In genomic region chr9:103024116-103024515, GRCm38 (mm10) we compare ENCODE assay signal across 20 mouse cellular contexts. TPM values are rescaled to one million over a fixed set of nuclear protein-coding genes. Genes with fewer than 3 reads are reported as not detected.
DNase-seq lines count a peak whose midpoint lies in the region; TF ChIP-seq lines count a peak whose summit lies in the region.
"Had no signal": no experiment of that assay in that cellular context is flagged by ENCODE, and none has a peak within 500 bp of the region (broad histone marks: within the 10 kb centered on the region; RNA-seq: fewer than 3 reads in every experiment).

No protein-coding gene starts in this region.

- H3K4me2 ChIP-seq in CH12.LX (ENCODE audit: insufficient read depth, low read depth, poor library complexity, severe bottlenecking): peak overlapping the region; percentile 46; the same call in 1 of the 2 replicates
- H3K4me2 ChIP-seq: embryonic facial prominence, embryonic 12.5 days; forebrain, embryonic 13.5 days; forebrain, embryonic 15.5 days had no signal

- DNase-seq in A20 (ENCODE audit: low read depth, low spot score) (peak; percentile 57), CH12.LX (ENCODE audit: extremely low read depth) (peak; percentile 74), R1 (ENCODE audit: low read depth, low spot score) (peak; percentile 16)
- DNase-seq in thymus, postnatal 25 days: no peak
- no peak for DNase-seq in gastrocnemius, postnatal 36 days
- DNase-seq: adrenal gland, adult 8-10 months; adrenal gland, postnatal 14 days; adrenal gland, postnatal 36 days; B cell, adult 2 months; cerebellum, adult 11-12 months; cerebellum, adult 2 months; cerebellum, adult 9-10 months; cerebellum, postnatal 10 days; cerebellum, postnatal 25 days had no signal

- intact Hi-C loops in gastrocnemius, postnatal 36 days (cut with DNase I): no loop called here

- in situ Hi-C loops in CH12.LX (cut with MboI; ENCODE audit: low pct_ligation_motif_present, low pct_unique_long_range_greater_than_20kb, low sequenced_read_pairs): no loop called here

- no peak overlapping the region for H3K27ac ChIP-seq in CH12.LX (ENCODE audit: insufficient read depth, low read depth)
- H3K27ac ChIP-seq: embryonic facial prominence, embryonic 10.5 days; embryonic facial prominence, embryonic 12.5 days; forebrain, embryonic 13.5 days; forebrain, embryonic 15.5 days had no signal

- TF ChIP-seq EP300 in CH12.LX (IDR thresholded peaks at IDR 0.05; ENCODE audit: low read length): no peak

- no peak for TF ChIP-seq CTCF in CH12.LX (conservative IDR thresholded peaks at IDR 0.05 in 1 of 2, IDR thresholded peaks at IDR 0.05 in 1 of 2; ENCODE audit: low read depth in 2 of 2, low read length in 2 of 2)

- H3K27me3 ChIP-seq in CH12.LX (replicated peaks): no peaks in the 10 kb centered on the region
- H3K27me3 ChIP-seq: embryonic facial prominence, embryonic 12.5 days; forebrain, embryonic 13.5 days; forebrain, embryonic 15.5 days; Patski had no signal

- H3K4me3 ChIP-seq in CH12.LX (replicated peaks in 1 of 3; ENCODE audit: low read depth in 2 of 3, low read length in 2 of 3, poor library complexity in 1 of 3): no peak overlapping the region
- H3K4me3 ChIP-seq: embryonic facial prominence, embryonic 10.5 days; embryonic facial prominence, embryonic 12.5 days; forebrain, embryonic 13.5 days; forebrain, embryonic 15.5 days had no signal

- no peak for TF ChIP-seq POLR2A in CH12.LX (IDR thresholded peaks at IDR 0.05; ENCODE audit: low read depth, low read length)

- dilution Hi-C loops in CH12.LX (cut with MboI; ENCODE audit: extremely low pct_ligation_motif_present, extremely low pct_unique_long_range_greater_than_20kb, low sequenced_read_pairs): no loop called here

- H3K79me2 ChIP-seq in CH12.LX (replicated peaks; ENCODE audit: control insufficient read depth, extremely low read depth, insufficient read depth, poor library complexity, severe bottlenecking): no peaks in the 10 kb centered on the region

- no peaks in the 10 kb centered on the region for H3K36me3 ChIP-seq in CH12.LX (replicated peaks in 1 of 2; ENCODE audit: control insufficient read depth in 1 of 2, insufficient read depth in 1 of 2, low read length in 1 of 2)
- H3K36me3 ChIP-seq: embryonic facial prominence, embryonic 10.5 days; embryonic facial prominence, embryonic 12.5 days; forebrain, embryonic 15.5 days had no signal

- H3K4me1 ChIP-seq in CH12.LX (ENCODE audit: control insufficient read depth in 1 of 2, insufficient read depth in 2 of 2): peaks cover 12 to 26% of the 10 kb centered on the region in 2 experiments
- H3K4me1 ChIP-seq: embryonic facial prominence, embryonic 12.5 days; forebrain, embryonic 13.5 days; forebrain, embryonic 15.5 days had no signal

- no peak for TF ChIP-seq RAD21 in CH12.LX (IDR thresholded peaks at IDR 0.05; ENCODE audit: low read depth, low read length)

- H3K9ac ChIP-seq in CH12.LX (ENCODE audit: insufficient read depth, low read depth): no peak overlapping the region
- H3K9ac ChIP-seq: embryonic facial prominence, embryonic 12.5 days; forebrain, embryonic 13.5 days; forebrain, embryonic 15.5 days had no signal

- peaks cover 4% of the 10 kb centered on the region for H3K9me3 ChIP-seq in CH12.LX (replicated peaks; ENCODE audit: low read length)
- H3K9me3 ChIP-seq: embryonic facial prominence, embryonic 10.5 days; embryonic facial prominence, embryonic 12.5 days; forebrain, embryonic 13.5 days; forebrain, embryonic 15.5 days had no signal

TF ChIP-seq in CH12.LX, 34 proteins besides CTCF, POLR2A, EP300 and RAD21:
- peak; percentile 34; the same call in 1 of the 2 replicates for TF ChIP-seq IRF4 (IDR thresholded peaks at IDR 0.05; ENCODE audit: low read depth, low read length)
- TF ChIP-seq BHLHE40 (IDR thresholded peaks at IDR 0.05; ENCODE audit: low read depth, low read length): no peak
TF ChIP-seq in CH12.LX: peak in this region for 1.

RNA-seq across cellular contexts. Expression of gene Slco2a1, which starts 35.6 kb away (rescaled TPM):
- not detected in 2 replicates for total RNA-seq in CH12.LX (2012; rRNA removed)
- not detected in 2 replicates for total RNA-seq in CH12.LX (2014; rRNA removed)
- 0.14 and 0.16 TPM in 2 replicates for polyA plus RNA-seq in CH12.LX (2012; ENCODE audit: insufficient read length, low read depth)
- under 1 TPM; 0.54 to 0.64 TPM for total RNA-seq in gastrocnemius, postnatal 36 days (2021)
- total RNA-seq: MEL had no signal

Comparison
In these comparisons a context has a peak if more than half of its experiments do, and no peak if none do; other contexts are left out.
1. DNase-seq: peak in A20 (single experiment), CH12.LX (single experiment) and R1 (single experiment); none in thymus, postnatal 25 days (single experiment) and gastrocnemius, postnatal 36 days (0 of 2).